Mouse (Mus musculus): ENCODE measurements around the gene Hist1h4i. TPM values are rescaled to one million over a fixed set of nuclear protein-coding genes. Genes with fewer than 3 reads are reported as not detected.
"Not testable (repeated sequence)": the region's sequence is repeated elsewhere in the genome, so short reads cannot be mapped to it uniquely, and the experiment has no call there.

Hist1h4i gene
- 10 to 100 TPM; 65.2 to 73.2 TPM for total RNA-seq (2021)

- intact Hi-C loops (cut with DNase I), result loop anchor here (5.0 kb wide), 5 partner anchors 324 to 1706 kb away; partner anchors contain the start of genes Hist1h1e, Hist1h1t, Hist1h2af and Hist1h2ai
- DNase-seq (ENCODE audit: low spot score in 2 of 2), result peak; percentile 98 to 99
These were observed at the start of gene Hist1h4i for GRCm38 (mm10) chr13:22041142-22041536. Hist1h4i (minus strand) TSS chr13:22041362.

GRCm38 (mm10) chr13:22084140-22084539 lies 43.0 kb upstream of the Hist1h4i start, which contains the start of gene Vmn1r188:
Vmn1r188 (plus strand) TSS chr13:22084440.
- DNase-seq (ENCODE audit: low spot score in 2 of 2); intact Hi-C loops (cut with DNase I): not testable (repeated sequence)

- no peak for DNase-seq (ENCODE audit: low spot score in 2 of 2)
- intact Hi-C loops (cut with DNase I), result no loop called here
These were observed 22.3 kb upstream of the Hist1h4i start for GRCm38 (mm10) chr13:22063468-22063867.

- intact Hi-C loops (cut with DNase I), result no loop called here
- no peak for DNase-seq (ENCODE audit: low spot score in 2 of 2)
These were observed 20.3 kb upstream of the Hist1h4i start for GRCm38 (mm10) chr13:22061422-22061821.

GRCm38 (mm10) chr13:22053754-22054153 lies 12.6 kb upstream of the Hist1h4i start:
- no peak for DNase-seq (ENCODE audit: low spot score in 2 of 2)
- intact Hi-C loops (cut with DNase I), result loop anchor here (10.0 kb wide), 1 partner anchor 1351 kb away; no protein-coding TSS in a partner anchor

GRCm38 (mm10) chr13:22051523-22051859 lies 10.3 kb upstream of the Hist1h4i start:
- intact Hi-C loops (cut with DNase I), result loop anchor here (10.0 kb wide), 1 partner anchor 1353 kb away; no protein-coding TSS in a partner anchor
- no peak for DNase-seq (ENCODE audit: low spot score in 2 of 2)

GRCm38 (mm10) chr13:22050591-22051522 lies 9.7 kb upstream of the Hist1h4i start:
- peak; percentile 86 to 90 for DNase-seq (ENCODE audit: low spot score in 2 of 2)
- intact Hi-C loops (cut with DNase I), result loop anchor here (10.0 kb wide), 1 partner anchor 1354 kb away; no protein-coding TSS in a partner anchor

GRCm38 (mm10) chr13:22049737-22050440 lies 8.7 kb upstream of the Hist1h4i start:
- intact Hi-C loops (cut with DNase I), result loop anchor here (10.0 kb wide), 1 partner anchor 1355 kb away; no protein-coding TSS in a partner anchor
- no peak for DNase-seq (ENCODE audit: low spot score in 2 of 2)

- intact Hi-C loops (cut with DNase I), result no loop called here
- DNase-seq (ENCODE audit: low spot score in 2 of 2), result no peak
These were observed 7.9 kb upstream of the Hist1h4i start for GRCm38 (mm10) chr13:22049041-22049440.

- intact Hi-C loops (cut with DNase I), result no loop called here
These were observed 4.1 kb upstream of the Hist1h4i start for GRCm38 (mm10) chr13:22045311-22045710.

GRCm38 (mm10) chr13:22044432-22045155 lies 3.4 kb upstream of the Hist1h4i start:
- DNase-seq (ENCODE audit: low spot score in 2 of 2), result no peak

More at GRCm38 (mm10) chr13:22045311-22045710, 4.1 kb upstream of the Hist1h4i start:
- DNase-seq (ENCODE audit: low spot score in 2 of 2), result no peak

GRCm38 (mm10) chr13:22043503-22044431 lies 2.6 kb upstream of the Hist1h4i start:
- DNase-seq (ENCODE audit: low spot score in 2 of 2), result no peak
- intact Hi-C loops (cut with DNase I), result loop anchor here (5.0 kb wide), 5 partner anchors 326 to 1704 kb away; partner anchors contain the start of genes Hist1h1e, Hist1h1t, Hist1h2af and Hist1h2ai

More at GRCm38 (mm10) chr13:22044432-22045155, 3.4 kb upstream of the Hist1h4i start:
- intact Hi-C loops (cut with DNase I), result loop anchor here (5.0 kb wide), 5 partner anchors 327 to 1703 kb away; partner anchors contain the start of genes Hist1h1e, Hist1h1t, Hist1h2af and Hist1h2ai

GRCm38 (mm10) chr13:22042568-22043502 lies 1.7 kb upstream of the Hist1h4i start, which contains the start of the genes Hist1h2ag and Hist1h2bj:
Hist1h2ag (minus strand) TSS chr13:22042944.
Hist1h2bj (plus strand) TSS chr13:22043214.
- DNase-seq (ENCODE audit: low spot score in 2 of 2), result peak; percentile 86 to 90
- intact Hi-C loops (cut with DNase I), result loop anchor here (5.0 kb wide), 5 partner anchors 326 to 1704 kb away; partner anchors contain the start of genes Hist1h1e, Hist1h1t, Hist1h2af and Hist1h2ai

- intact Hi-C loops (cut with DNase I), result loop anchor here (5.0 kb wide), 5 partner anchors 325 to 1705 kb away; partner anchors contain the start of genes Hist1h1e, Hist1h1t, Hist1h2af and Hist1h2ai
- DNase-seq (ENCODE audit: low spot score in 2 of 2), result no peak
These were observed 747 bp upstream of the Hist1h4i start for GRCm38 (mm10) chr13:22041651-22042567.

- intact Hi-C loops (cut with DNase I), result loop anchor here (5.0 kb wide), 5 partner anchors 323 to 1707 kb away; partner anchors contain the start of genes Hist1h1e, Hist1h1t, Hist1h2af and Hist1h2ai
- DNase-seq (ENCODE audit: low spot score in 2 of 2), result no peak
These were observed 559 bp downstream of the Hist1h4i start for GRCm38 (mm10) chr13:22040464-22041141.
